Mouse (Mus musculus): ENCODE data around the gene Ghsr.

Ghsr gene

DNA sequence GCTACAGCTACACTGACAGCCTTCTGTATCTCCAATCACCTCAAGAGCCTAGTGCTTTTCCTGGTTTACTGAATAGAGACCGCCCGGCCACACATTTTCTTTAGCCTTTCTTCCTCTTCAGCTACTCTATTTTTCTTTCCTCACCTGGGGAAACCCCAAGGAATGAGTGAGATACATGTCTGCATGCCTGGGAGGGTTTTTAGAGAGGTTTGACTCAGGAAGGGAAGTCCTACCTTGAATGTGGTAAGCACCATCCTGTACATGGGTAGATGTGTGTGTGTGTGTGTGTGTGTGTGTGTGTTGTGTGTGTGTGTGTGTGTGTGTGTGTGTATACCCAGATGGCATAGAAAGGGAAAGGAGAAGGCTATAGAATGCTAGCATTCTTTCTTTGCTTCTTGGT lies 40.1 kb downstream of the Ghsr start:
- DNase-seq (ENCODE audit: low spot score in 2 of 2) = no peak

- no peak for DNase-seq (ENCODE audit: low spot score in 2 of 2)
These were observed 42.4 kb downstream of the Ghsr start for GRCm38 (mm10) chr3:27413566-27413965.

DNA sequence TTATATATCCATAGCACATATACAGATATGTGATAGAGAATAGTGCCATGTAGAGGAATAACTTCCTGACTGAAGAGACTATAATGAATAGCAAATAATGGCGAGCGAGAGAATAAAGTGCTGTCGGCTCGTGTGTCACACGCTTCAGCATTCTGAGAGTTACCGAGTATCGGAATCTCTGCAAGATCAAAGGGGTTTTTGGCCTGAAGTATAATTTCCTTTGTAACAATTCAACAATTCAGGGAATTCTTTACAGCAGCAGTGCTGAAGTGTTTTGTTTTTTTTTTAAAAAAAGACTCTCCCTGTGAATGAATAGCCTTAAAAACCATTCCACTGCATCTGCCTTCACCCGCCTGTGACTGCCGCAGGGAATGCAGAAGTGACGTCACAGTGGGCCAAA lies 45.6 kb downstream of the Ghsr start:
- DNase-seq (ENCODE audit: low spot score in 2 of 2) = no peak

- DNase-seq (ENCODE audit: low spot score in 2 of 2) = no peak
These were observed 47.5 kb downstream of the Ghsr start for GRCm38 (mm10) chr3:27418602-27419001.

DNA sequence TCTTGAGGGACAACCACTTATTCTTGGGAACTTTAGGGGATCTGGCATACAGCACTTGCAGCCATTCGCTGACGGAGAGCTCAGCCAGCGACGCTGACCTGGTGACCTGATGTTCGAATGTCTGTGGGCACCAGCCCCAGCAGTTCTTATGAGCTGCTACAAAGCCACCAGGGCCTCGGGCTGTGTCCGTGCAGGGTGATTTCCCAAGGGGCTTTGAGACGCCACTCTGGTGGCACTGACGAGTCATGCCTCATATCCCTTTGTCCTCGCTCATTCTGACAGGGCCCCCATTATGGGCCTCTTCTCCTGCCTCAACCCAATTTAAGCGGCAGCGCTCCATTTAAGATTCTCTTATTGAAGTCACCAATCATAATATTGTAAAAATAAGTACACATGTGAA lies 50.8 kb downstream of the Ghsr start:
- no peak for DNase-seq (ENCODE audit: low spot score in 2 of 2)

DNA sequence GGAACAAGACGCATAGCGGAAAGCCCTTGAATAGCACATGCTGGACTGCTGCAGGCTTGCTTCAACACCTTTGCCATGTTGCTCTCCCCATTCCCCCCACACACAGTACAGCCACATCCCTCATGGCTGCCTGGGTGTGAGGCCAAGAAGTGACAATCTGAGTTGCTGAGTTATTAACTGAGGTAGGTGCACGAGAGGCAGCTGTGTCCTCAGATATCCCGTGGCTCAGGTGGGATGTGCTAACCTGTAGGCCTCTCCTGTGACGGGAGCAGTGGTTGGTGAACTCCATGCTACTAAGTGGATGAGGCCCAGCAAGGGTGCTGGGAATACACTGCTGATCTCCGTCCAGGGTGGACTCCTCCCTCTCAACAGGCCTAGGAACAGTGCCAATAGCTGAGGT lies 51.4 kb downstream of the Ghsr start:
- no peak for DNase-seq (ENCODE audit: low spot score in 2 of 2)

DNA sequence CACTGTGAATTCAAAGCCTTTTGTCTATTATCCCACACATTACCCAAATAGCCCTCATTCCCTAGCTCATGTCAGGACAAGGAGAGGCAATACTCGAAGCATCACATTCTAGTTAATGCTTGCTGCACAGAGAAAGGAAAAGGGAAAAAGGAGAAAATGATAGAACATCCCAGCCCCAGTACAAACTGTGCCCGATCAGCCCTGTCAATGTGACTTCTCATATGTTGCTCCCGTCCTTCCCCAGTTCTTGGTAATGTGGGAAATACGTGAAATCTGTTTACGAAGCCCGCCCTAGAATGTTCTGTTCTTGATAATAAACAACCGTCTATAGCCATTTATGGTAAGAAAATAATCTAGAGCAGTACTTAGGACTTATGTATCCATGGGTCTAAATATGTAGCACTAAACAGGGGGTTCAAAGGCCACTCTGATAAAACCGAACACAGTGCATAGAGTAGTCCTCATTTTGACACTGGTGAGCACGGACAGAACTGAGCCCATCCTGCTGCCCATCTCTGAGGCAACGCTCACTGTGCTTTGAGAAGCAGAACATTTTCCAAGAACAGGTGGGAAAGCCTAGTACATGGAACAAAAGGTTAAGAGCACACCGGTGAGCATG lies 53.0 kb downstream of the Ghsr start:
- no peak for DNase-seq (ENCODE audit: low spot score in 2 of 2)

- DNase-seq (ENCODE audit: low spot score in 2 of 2) = no peak
These were observed 56.3 kb downstream of the Ghsr start for GRCm38 (mm10) chr3:27427406-27427805.

Measured in urinary bladder, postnatal 4 days (tissue).